Mouse (Mus musculus): ENCODE data around the gene Gm49388. TPM values are rescaled to one million over a fixed set of nuclear protein-coding genes. Genes with fewer than 3 reads are reported as not detected.

Gm49388 gene
- polyA plus RNA-seq (2014; fragmentation: Illumina TruSeq; extraction: RNeasy Lipid Tissue Mini Kit (QIAGEN cat#74804); ENCODE audit: low read depth, low replicate concordance): not detected

GRCm38 (mm10) chr7:127785308-127785707 is at the start of gene Gm49388:
Gene Gm49388, plus strand, starts transcription at chr7:127785608.

GRCm38 (mm10) chr7:127744366-127745045 is 40.9 kb upstream of the Gm49388 start, which contains the start of gene Fbxl19:
Gene Fbxl19, plus strand, starts transcription at chr7:127744543.

GRCm38 (mm10) chr7:127769651-127770038 is 15.8 kb upstream of the Gm49388 start, which contains the start of gene Orai3:
Gene Orai3, plus strand, starts transcription at chr7:127769815.

GRCm38 (mm10) chr7:127776426-127776825 is 9.0 kb upstream of the Gm49388 start, which contains the start of gene Setd1a:
Gene Setd1a, plus strand, starts transcription at chr7:127776670.

GRCm38 (mm10) chr7:127800435-127801009 is 15.1 kb downstream of the Gm49388 start, which contains the start of gene Hsd3b7:
Gene Hsd3b7, plus strand, starts transcription at chr7:127800604.

GRCm38 (mm10) chr7:127824176-127824871 is 38.9 kb downstream of the Gm49388 start, which contains the start of the genes Stx4a and Stx1b:
Gene Stx4a, plus strand, starts transcription at chr7:127824294.
Gene Stx1b, minus strand, starts transcription at chr7:127824549.

Other genes starting within 250 kb of the Gm49388 start
- gene Tmem265, start 224.2 kb upstream of the Gm49388 start, polyA plus RNA-seq (2014; fragmentation: Illumina TruSeq; extraction: RNeasy Lipid Tissue Mini Kit (QIAGEN cat#74804); ENCODE audit: low read depth, low replicate concordance): not detected
- 445 TPM for gene Phkg2, start 212.3 kb upstream of the Gm49388 start, polyA plus RNA-seq (2014; fragmentation: Illumina TruSeq; extraction: RNeasy Lipid Tissue Mini Kit (QIAGEN cat#74804); ENCODE audit: low read depth, low replicate concordance)
- gene Ccdc189, start 197.0 kb upstream of the Gm49388 start, polyA plus RNA-seq (2014; fragmentation: Illumina TruSeq; extraction: RNeasy Lipid Tissue Mini Kit (QIAGEN cat#74804); ENCODE audit: low read depth, low replicate concordance): 22.2 TPM
- 6.3 TPM for gene Rnf40, start 196.8 kb upstream of the Gm49388 start, polyA plus RNA-seq (2014; fragmentation: Illumina TruSeq; extraction: RNeasy Lipid Tissue Mini Kit (QIAGEN cat#74804); ENCODE audit: low read depth, low replicate concordance)
- 7.4 TPM for gene Zfp629, start 169.8 kb upstream of the Gm49388 start, polyA plus RNA-seq (2014; fragmentation: Illumina TruSeq; extraction: RNeasy Lipid Tissue Mini Kit (QIAGEN cat#74804); ENCODE audit: low read depth, low replicate concordance)
- gene Bcl7c, start 76.7 kb upstream of the Gm49388 start, polyA plus RNA-seq (2014; fragmentation: Illumina TruSeq; extraction: RNeasy Lipid Tissue Mini Kit (QIAGEN cat#74804); ENCODE audit: low read depth, low replicate concordance): 3.0 TPM
- 5.1 TPM for gene Ctf1, start 72.9 kb upstream of the Gm49388 start, polyA plus RNA-seq (2014; fragmentation: Illumina TruSeq; extraction: RNeasy Lipid Tissue Mini Kit (QIAGEN cat#74804); ENCODE audit: low read depth, low replicate concordance)
- not detected for gene Ctf2, start 53.4 kb upstream of the Gm49388 start, polyA plus RNA-seq (2014; fragmentation: Illumina TruSeq; extraction: RNeasy Lipid Tissue Mini Kit (QIAGEN cat#74804); ENCODE audit: low read depth, low replicate concordance)
- gene Fbxl19, start 41.1 kb upstream of the Gm49388 start, polyA plus RNA-seq (2014; fragmentation: Illumina TruSeq; extraction: RNeasy Lipid Tissue Mini Kit (QIAGEN cat#74804); ENCODE audit: low read depth, low replicate concordance): 2.2 TPM
- 1.1 TPM for gene Orai3, start 15.8 kb upstream of the Gm49388 start, polyA plus RNA-seq (2014; fragmentation: Illumina TruSeq; extraction: RNeasy Lipid Tissue Mini Kit (QIAGEN cat#74804); ENCODE audit: low read depth, low replicate concordance)
- 7.2 TPM for gene Setd1a, start 8.9 kb upstream of the Gm49388 start, polyA plus RNA-seq (2014; fragmentation: Illumina TruSeq; extraction: RNeasy Lipid Tissue Mini Kit (QIAGEN cat#74804); ENCODE audit: low read depth, low replicate concordance)
- gene Hsd3b7, start 15.0 kb downstream of the Gm49388 start, polyA plus RNA-seq (2014; fragmentation: Illumina TruSeq; extraction: RNeasy Lipid Tissue Mini Kit (QIAGEN cat#74804); ENCODE audit: low read depth, low replicate concordance): 1.9 TPM
- gene Stx4a, start 38.7 kb downstream of the Gm49388 start, polyA plus RNA-seq (2014; fragmentation: Illumina TruSeq; extraction: RNeasy Lipid Tissue Mini Kit (QIAGEN cat#74804); ENCODE audit: low read depth, low replicate concordance): 3.1 TPM
- gene Stx1b, start 38.9 kb downstream of the Gm49388 start, polyA plus RNA-seq (2014; fragmentation: Illumina TruSeq; extraction: RNeasy Lipid Tissue Mini Kit (QIAGEN cat#74804); ENCODE audit: low read depth, low replicate concordance): 0.49 TPM
- gene Zfp646, start 90.6 kb downstream of the Gm49388 start, polyA plus RNA-seq (2014; fragmentation: Illumina TruSeq; extraction: RNeasy Lipid Tissue Mini Kit (QIAGEN cat#74804); ENCODE audit: low read depth, low replicate concordance): 21.3 TPM
- 0.91 TPM for gene Zfp668, start 91.2 kb downstream of the Gm49388 start, polyA plus RNA-seq (2014; fragmentation: Illumina TruSeq; extraction: RNeasy Lipid Tissue Mini Kit (QIAGEN cat#74804); ENCODE audit: low read depth, low replicate concordance)
- gene Prss53, start 105.4 kb downstream of the Gm49388 start, polyA plus RNA-seq (2014; fragmentation: Illumina TruSeq; extraction: RNeasy Lipid Tissue Mini Kit (QIAGEN cat#74804); ENCODE audit: low read depth, low replicate concordance): not detected
- gene Gm21974, start 109.8 kb downstream of the Gm49388 start, polyA plus RNA-seq (2014; fragmentation: Illumina TruSeq; extraction: RNeasy Lipid Tissue Mini Kit (QIAGEN cat#74804); ENCODE audit: low read depth, low replicate concordance): not detected
- 12.4 TPM for gene Vkorc1, start 110.0 kb downstream of the Gm49388 start, polyA plus RNA-seq (2014; fragmentation: Illumina TruSeq; extraction: RNeasy Lipid Tissue Mini Kit (QIAGEN cat#74804); ENCODE audit: low read depth, low replicate concordance)
- gene Bckdk, start 118.5 kb downstream of the Gm49388 start, polyA plus RNA-seq (2014; fragmentation: Illumina TruSeq; extraction: RNeasy Lipid Tissue Mini Kit (QIAGEN cat#74804); ENCODE audit: low read depth, low replicate concordance): 0.62 TPM
- gene Kat8, start 126.9 kb downstream of the Gm49388 start, polyA plus RNA-seq (2014; fragmentation: Illumina TruSeq; extraction: RNeasy Lipid Tissue Mini Kit (QIAGEN cat#74804); ENCODE audit: low read depth, low replicate concordance): 52.0 TPM
- not detected for gene Prss8, start 144.5 kb downstream of the Gm49388 start, polyA plus RNA-seq (2014; fragmentation: Illumina TruSeq; extraction: RNeasy Lipid Tissue Mini Kit (QIAGEN cat#74804); ENCODE audit: low read depth, low replicate concordance)
- not detected for gene Prss36, start 161.1 kb downstream of the Gm49388 start, polyA plus RNA-seq (2014; fragmentation: Illumina TruSeq; extraction: RNeasy Lipid Tissue Mini Kit (QIAGEN cat#74804); ENCODE audit: low read depth, low replicate concordance)
- 440 TPM for gene Fus, start 181.8 kb downstream of the Gm49388 start, polyA plus RNA-seq (2014; fragmentation: Illumina TruSeq; extraction: RNeasy Lipid Tissue Mini Kit (QIAGEN cat#74804); ENCODE audit: low read depth, low replicate concordance)
- gene Pycard, start 208.3 kb downstream of the Gm49388 start, polyA plus RNA-seq (2014; fragmentation: Illumina TruSeq; extraction: RNeasy Lipid Tissue Mini Kit (QIAGEN cat#74804); ENCODE audit: low read depth, low replicate concordance): 0.52 TPM
- not detected for gene Trim72, start 218.3 kb downstream of the Gm49388 start, polyA plus RNA-seq (2014; fragmentation: Illumina TruSeq; extraction: RNeasy Lipid Tissue Mini Kit (QIAGEN cat#74804); ENCODE audit: low read depth, low replicate concordance)